Mouse (Mus musculus): ENCODE results near the gene D930020B18Rik. TPM values are rescaled to one million over a fixed set of nuclear protein-coding genes. Genes with fewer than 3 reads are reported as not detected.

Gene D930020B18Rik
- polyA plus RNA-seq, 1 experiment from 2014 or later: not detected

GRCm38 (mm10) chr10:121689591-121690314 lies 48.4 kb downstream of the D930020B18Rik start:
- no peaks in the 10 kb centered on the region for H3K36me3 ChIP-seq
- peaks cover 10% of the 10 kb centered on the region; the same call in 1 of the 2 replicates for H3K4me1 ChIP-seq (replicated peaks)
- peak; percentile 78 for DNase-seq (ENCODE audit: low spot score)
- no peaks in the 10 kb centered on the region for H3K27me3 ChIP-seq (ENCODE audit: insufficient read depth, poor library complexity, severe bottlenecking)
- H3K4me3 ChIP-seq: no peak overlapping the region
- H3K9me3 ChIP-seq: no peaks in the 10 kb centered on the region
- no peak overlapping the region for H3K27ac ChIP-seq
- WGBS: 21% methylated on average over 15 of the region's 15 CpGs

GRCm38 (mm10) chr10:121692944-121693579 lies 51.7 kb downstream of the D930020B18Rik start:
- no peaks in the 10 kb centered on the region for H3K36me3 ChIP-seq
- WGBS: 46% methylated on average over 18 of the region's 18 CpGs
- H3K27ac ChIP-seq: 0 out of 2 replicates have a peak overlapping the region, but pooled peaks have one; percentile 13
- 0 out of 2 replicates have a peak, but pooled peaks cover 5% of the 10 kb centered on the region for H3K9me3 ChIP-seq
- no peaks in the 10 kb centered on the region for H3K27me3 ChIP-seq (ENCODE audit: insufficient read depth, poor library complexity, severe bottlenecking)
- H3K4me3 ChIP-seq: 0 out of 2 replicates have a peak overlapping the region, but pooled peaks have one; percentile 13
- H3K4me1 ChIP-seq (replicated peaks): peaks cover 10% of the 10 kb centered on the region; the same call in 1 of the 2 replicates
- peak; percentile 10 for DNase-seq (ENCODE audit: low spot score)

GRCm38 (mm10) chr10:121694567-121694966 lies 53.2 kb downstream of the D930020B18Rik start:
- H3K4me3 ChIP-seq: no peak overlapping the region
- WGBS: 78% methylated on average over 11 of the region's 11 CpGs
- 0 out of 2 replicates have a peak, but pooled peaks cover 5% of the 10 kb centered on the region for H3K9me3 ChIP-seq
- H3K27ac ChIP-seq: no peak overlapping the region
- no peaks in the 10 kb centered on the region for H3K27me3 ChIP-seq (ENCODE audit: insufficient read depth, poor library complexity, severe bottlenecking)
- H3K4me1 ChIP-seq (replicated peaks): peaks cover 9% of the 10 kb centered on the region; the same call in 1 of the 2 replicates
- H3K36me3 ChIP-seq: no peaks in the 10 kb centered on the region
- DNase-seq (ENCODE audit: low spot score): no peak

- 64% methylated on average over 11 of the region's 11 CpGs for WGBS
Observed at GRCm38 (mm10) chr10:121701296-121702248, 60.2 kb downstream of the D930020B18Rik start.

GRCm38 (mm10) chr10:121703619-121704018 lies 62.2 kb downstream of the D930020B18Rik start:
- H3K36me3 ChIP-seq: no peaks in the 10 kb centered on the region
- no peaks in the 10 kb centered on the region for H3K9me3 ChIP-seq
- WGBS: 86% methylated on average over 6 of the region's 6 CpGs
- no peaks in the 10 kb centered on the region for H3K4me1 ChIP-seq (replicated peaks)
- DNase-seq (ENCODE audit: low spot score): no peak
- H3K27ac ChIP-seq: no peak overlapping the region
- no peaks in the 10 kb centered on the region for H3K27me3 ChIP-seq (ENCODE audit: insufficient read depth, poor library complexity, severe bottlenecking)
- H3K4me3 ChIP-seq: no peak overlapping the region

More at GRCm38 (mm10) chr10:121701296-121702248, 60.2 kb downstream of the D930020B18Rik start:
- Histone ChIP-seq H3K27ac (no peak overlapping the region), H3K4me1 (replicated peaks) (no peaks in the 10 kb centered on the region), H3K9me3 (0 out of 2 replicates have a peak, but pooled peaks cover 3% of the 10 kb centered on the region), H3K27me3 (ENCODE audit: insufficient read depth, poor library complexity, severe bottlenecking) (no peaks in the 10 kb centered on the region), H3K4me3 (no peak overlapping the region), H3K36me3 (no peaks in the 10 kb centered on the region)
- DNase-seq (ENCODE audit: low spot score): peak; percentile 29

- 91% methylated on average over 6 of the region's 6 CpGs for WGBS
- DNase-seq (ENCODE audit: low spot score): no peak
- no peak overlapping the region for H3K27ac ChIP-seq
- no peaks in the 10 kb centered on the region for H3K4me1 ChIP-seq (replicated peaks)
- H3K9me3 ChIP-seq: no peaks in the 10 kb centered on the region
- no peaks in the 10 kb centered on the region for H3K36me3 ChIP-seq
- H3K4me3 ChIP-seq: no peak overlapping the region
- H3K27me3 ChIP-seq (ENCODE audit: insufficient read depth, poor library complexity, severe bottlenecking): no peaks in the 10 kb centered on the region
Observed at GRCm38 (mm10) chr10:121704871-121705270, 63.5 kb downstream of the D930020B18Rik start.

GRCm38 (mm10) chr10:121705399-121706163 lies 64.2 kb downstream of the D930020B18Rik start:
- Histone ChIP-seq H3K4me1 (replicated peaks) (no peaks in the 10 kb centered on the region), H3K4me3 (no peak overlapping the region), H3K27ac (no peak overlapping the region), H3K36me3 (no peaks in the 10 kb centered on the region), H3K9me3 (no peaks in the 10 kb centered on the region), H3K27me3 (ENCODE audit: insufficient read depth, poor library complexity, severe bottlenecking) (no peaks in the 10 kb centered on the region)
- no peak for DNase-seq (ENCODE audit: low spot score)
- WGBS: 91% methylated on average over 15 of the region's 15 CpGs

GRCm38 (mm10) chr10:121716862-121717261 lies 75.5 kb downstream of the D930020B18Rik start:
- DNase-seq (ENCODE audit: low spot score): no peak
- Histone ChIP-seq H3K4me3 (no peak overlapping the region), H3K4me1 (replicated peaks) (0 out of 2 replicates have a peak, but pooled peaks cover 5% of the 10 kb centered on the region), H3K9me3 (peaks cover 14% of the 10 kb centered on the region), H3K36me3 (no peaks in the 10 kb centered on the region), H3K27me3 (ENCODE audit: insufficient read depth, poor library complexity, severe bottlenecking) (no peaks in the 10 kb centered on the region), H3K27ac (no peak overlapping the region)

GRCm38 (mm10) chr10:121718896-121719585 lies 77.7 kb downstream of the D930020B18Rik start:
- no peaks in the 10 kb centered on the region for H3K27me3 ChIP-seq (ENCODE audit: insufficient read depth, poor library complexity, severe bottlenecking)
- H3K4me3 ChIP-seq: no peak overlapping the region
- peaks cover 21% of the 10 kb centered on the region for H3K9me3 ChIP-seq
- no peaks in the 10 kb centered on the region for H3K36me3 ChIP-seq
- H3K4me1 ChIP-seq (replicated peaks): 0 out of 2 replicates have a peak, but pooled peaks cover 5% of the 10 kb centered on the region
- no peak for DNase-seq (ENCODE audit: low spot score)
- 95% methylated on average over 18 of the region's 18 CpGs for WGBS
- H3K27ac ChIP-seq: no peak overlapping the region

- Histone ChIP-seq H3K9me3 (peaks cover 21% of the 10 kb centered on the region), H3K4me1 (replicated peaks) (0 out of 2 replicates have a peak, but pooled peaks cover 1% of the 10 kb centered on the region), H3K36me3 (no peaks in the 10 kb centered on the region), H3K27me3 (ENCODE audit: insufficient read depth, poor library complexity, severe bottlenecking) (no peaks in the 10 kb centered on the region), H3K27ac (no peak overlapping the region), H3K4me3 (no peak overlapping the region)
- WGBS: 92% methylated on average over 13 of the region's 13 CpGs
- DNase-seq (ENCODE audit: low spot score): no peak
Observed at GRCm38 (mm10) chr10:121720701-121721100, 79.3 kb downstream of the D930020B18Rik start.

- WGBS: 73% methylated on average over 4 of the region's 4 CpGs
- no peaks in the 10 kb centered on the region for H3K36me3 ChIP-seq
- H3K4me3 ChIP-seq: no peak overlapping the region
- no peaks in the 10 kb centered on the region for H3K4me1 ChIP-seq (replicated peaks)
- H3K9me3 ChIP-seq: peaks cover 10% of the 10 kb centered on the region
- H3K27me3 ChIP-seq (ENCODE audit: insufficient read depth, poor library complexity, severe bottlenecking): no peaks in the 10 kb centered on the region
- no peak overlapping the region for H3K27ac ChIP-seq
- DNase-seq (ENCODE audit: low spot score): no peak
Observed at GRCm38 (mm10) chr10:121726505-121726904, 85.1 kb downstream of the D930020B18Rik start.
